Comparison of ENCODE assay signal across 9 mouse cellular contexts in the genomic region with DNA sequence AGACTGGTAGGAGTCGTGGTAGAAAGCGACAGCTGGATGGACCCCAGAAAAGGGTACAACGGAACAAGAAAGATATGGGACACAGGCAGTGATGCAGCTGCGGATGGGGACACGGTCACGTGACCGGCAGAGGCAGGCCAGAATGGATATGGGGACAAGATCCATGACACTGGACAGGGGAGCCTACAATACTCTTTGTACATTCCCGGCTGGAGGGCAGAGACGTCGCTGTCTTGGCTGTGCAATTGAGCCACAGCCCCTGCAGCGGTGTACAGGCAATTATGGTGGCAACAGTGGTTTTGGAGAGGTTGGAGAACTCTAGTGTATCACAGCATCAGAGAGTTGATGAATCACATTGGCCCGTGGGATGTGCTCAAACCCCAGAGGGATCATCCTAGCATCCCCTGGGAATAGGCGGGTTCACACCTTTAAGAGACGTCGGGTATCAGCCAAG. TPM values are rescaled to one million over a fixed set of nuclear protein-coding genes. Genes with fewer than 3 reads are reported as not detected.
A peak's percentile ranks its signal among the peaks of the same experiment; 100 is the strongest.
DNase-seq lines count a peak whose midpoint lies in the region; ATAC-seq and TF ChIP-seq lines count a peak whose summit lies in the region.
"Had no signal": no experiment of that assay in that cellular context is flagged by ENCODE, and none has a peak within 500 bp of the region (broad histone marks: within the 10 kb centered on the region; RNA-seq: fewer than 3 reads in every experiment).

No protein-coding gene starts in this region.

- no peaks in the 10 kb centered on the region for H3K79me3 ChIP-seq in C2C12 (ENCODE audit: low read depth)

- peak overlapping the region; percentile 66 for H3K27ac ChIP-seq in embryonic facial prominence, embryonic 12.5 days
- H3K27ac ChIP-seq in hindbrain, embryonic 11.5 days (ENCODE audit: low read depth, low read length): peak overlapping the region; percentile 65
- peak overlapping the region; percentile 17 for H3K27ac ChIP-seq in liver, adult 2 months (replicated peaks; ENCODE audit: insufficient read depth, low read depth, low read length)
- H3K27ac ChIP-seq in midbrain, embryonic 16.5 days (ENCODE audit: low read length): peak overlapping the region; percentile 86

- 9% methylated on average over 15 of the region's 15 CpGs for WGBS in embryonic facial prominence, embryonic 12.5 days
- 6% methylated on average over 15 of the region's 15 CpGs for WGBS in hindbrain, embryonic 11.5 days
- 13% methylated on average over 15 of the region's 15 CpGs for WGBS in liver, adult 2 months
- 5% methylated on average over 15 of the region's 15 CpGs for WGBS in midbrain, embryonic 16.5 days

- TF ChIP-seq POLR2A in liver, adult 2 months (IDR thresholded peaks at IDR 0.05; ENCODE audit: extremely low read depth, insufficient read depth, low read length): 0 out of 2 replicates have a peak, but pooled peaks have one; percentile 4

- peak overlapping the region; percentile 18 for H3K4me3 ChIP-seq in C2C12 (ENCODE audit: insufficient read depth, poor library complexity, severe bottlenecking)
- peak overlapping the region; percentile 63 for H3K4me3 ChIP-seq in embryonic facial prominence, embryonic 12.5 days
- H3K4me3 ChIP-seq in hindbrain, embryonic 11.5 days (ENCODE audit: low read depth, low read length): peak overlapping the region; percentile 66
- peak overlapping the region; percentile 82; the same call in 1 of the 2 replicates for H3K4me3 ChIP-seq in liver, adult 2 months (ENCODE audit: insufficient read depth, low read depth, low read length)
- H3K4me3 ChIP-seq in midbrain, embryonic 16.5 days (ENCODE audit: low read depth, low read length): peak overlapping the region; percentile 79

- no peaks in the 10 kb centered on the region for H3K9me3 ChIP-seq in embryonic facial prominence, embryonic 12.5 days
- H3K9me3 ChIP-seq in hindbrain, embryonic 11.5 days (ENCODE audit: control insufficient read depth, low read length): no peaks in the 10 kb centered on the region
- H3K9me3 ChIP-seq in midbrain, embryonic 16.5 days (replicated peaks; ENCODE audit: control insufficient read depth, low read length, poor library complexity, severe bottlenecking): no peaks in the 10 kb centered on the region

- DNase-seq in cerebellum, adult 9-10 months: peak; percentile 69
- no peak for DNase-seq in cerebellum, adult 8-10 months
- no peak for DNase-seq in hindbrain, embryonic 11.5 days (ENCODE audit: low spot score)
- no peak for DNase-seq in liver, adult 2 months (ENCODE audit: extremely low read depth, low read depth, low spot score)
- no peak for DNase-seq in MN1 (ENCODE audit: low spot score)

- H3K79me2 ChIP-seq in C2C12 (ENCODE audit: control insufficient read depth, insufficient read depth): no peaks in the 10 kb centered on the region
- peaks cover 19% of the 10 kb centered on the region; the same call in 1 of the 2 replicates for H3K79me2 ChIP-seq in liver, adult 2 months (ENCODE audit: control insufficient read depth, insufficient read depth, low read length)

- TF ChIP-seq CTCF in C2C12 (IDR thresholded peaks at IDR 0.05; ENCODE audit: control insufficient read depth, insufficient read depth, insufficient read length): no peak
- no peak for TF ChIP-seq CTCF in liver, adult 2 months (IDR thresholded peaks at IDR 0.05; ENCODE audit: low read depth, low read length)

- peaks cover 70% of the 10 kb centered on the region for H3K4me1 ChIP-seq in embryonic facial prominence, embryonic 12.5 days
- peaks cover 26% of the 10 kb centered on the region for H3K4me1 ChIP-seq in hindbrain, embryonic 11.5 days (replicated peaks; ENCODE audit: control insufficient read depth, insufficient read depth, low read length)
- H3K4me1 ChIP-seq in liver, adult 2 months (ENCODE audit: control insufficient read depth, insufficient read depth, low read length): peaks cover 39% of the 10 kb centered on the region
- H3K4me1 ChIP-seq in midbrain, embryonic 16.5 days (ENCODE audit: control insufficient read depth, insufficient read depth, low read length): peaks cover 62% of the 10 kb centered on the region

- ATAC-seq in embryonic facial prominence, embryonic 12.5 days (ENCODE audit: insufficient number of reproducible peaks, insufficient read depth, low FRiP score, low TSS enrichment): 0 out of 2 replicates have a peak, but pooled peaks have one; percentile 0
- peak; percentile 31 for ATAC-seq in hindbrain, embryonic 11.5 days (ENCODE audit: low FRiP score)
- ATAC-seq in midbrain, embryonic 16.5 days: peak; percentile 41

- peak overlapping the region; percentile 92 for H3K4me2 ChIP-seq in embryonic facial prominence, embryonic 12.5 days (replicated peaks)
- H3K4me2 ChIP-seq in hindbrain, embryonic 11.5 days (replicated peaks; ENCODE audit: low read depth, low read length): peak overlapping the region; percentile 91
- peak overlapping the region; percentile 95 for H3K4me2 ChIP-seq in midbrain, embryonic 16.5 days (ENCODE audit: low read length)

- peak overlapping the region; percentile 61 for H3ac ChIP-seq in C2C12 (ENCODE audit: control insufficient read depth, insufficient read length, low read depth)

- peak overlapping the region; percentile 86; the same call in 1 of the 2 replicates for H3K9ac ChIP-seq in embryonic facial prominence, embryonic 12.5 days
- H3K9ac ChIP-seq in hindbrain, embryonic 11.5 days (ENCODE audit: low read depth, low read length): peak overlapping the region; percentile 73
- H3K9ac ChIP-seq in liver, adult 2 months (ENCODE audit: low read depth, low read length): peak overlapping the region; percentile 95
- H3K9ac ChIP-seq in midbrain, embryonic 16.5 days (ENCODE audit: low read depth, low read length): peak overlapping the region; percentile 93

- H3K36me3 ChIP-seq in C2C12 (ENCODE audit: control insufficient read depth, insufficient read depth): no peaks in the 10 kb centered on the region
- no peaks in the 10 kb centered on the region for H3K36me3 ChIP-seq in embryonic facial prominence, embryonic 12.5 days
- no peaks in the 10 kb centered on the region for H3K36me3 ChIP-seq in hindbrain, embryonic 11.5 days (ENCODE audit: control insufficient read depth, insufficient read depth, low read length)
- no peaks in the 10 kb centered on the region for H3K36me3 ChIP-seq in liver, adult 2 months (ENCODE audit: control insufficient read depth, insufficient read depth, low read length)
- H3K36me3 ChIP-seq in midbrain, embryonic 16.5 days (ENCODE audit: control insufficient read depth, insufficient read depth, low read length): no peaks in the 10 kb centered on the region

- no peaks in the 10 kb centered on the region for H3K27me3 ChIP-seq in C2C12 (ENCODE audit: control insufficient read depth, insufficient read depth, insufficient read length)
- H3K27me3 ChIP-seq in embryonic facial prominence, embryonic 12.5 days: no peaks in the 10 kb centered on the region
- H3K27me3 ChIP-seq in hindbrain, embryonic 11.5 days (ENCODE audit: control insufficient read depth, insufficient read depth, low read length): peaks cover 19% of the 10 kb centered on the region
- H3K27me3 ChIP-seq in liver, adult 2 months (ENCODE audit: control insufficient read depth, insufficient read depth, low read length): no peaks in the 10 kb centered on the region
- H3K27me3 ChIP-seq in midbrain, embryonic 16.5 days (ENCODE audit: control insufficient read depth, insufficient read depth, low read depth, low read length): no peaks in the 10 kb centered on the region; the same call in 1 of the 2 replicates

TF ChIP-seq in C2C12, 6 proteins besides CTCF, POLR2A, EP300 and RAD21 (continues in another document):
- TF ChIP-seq USF1 (IDR thresholded peaks at IDR 0.05; ENCODE audit: low read depth) (peak; percentile 95), MYOG (IDR thresholded peaks at IDR 0.05; ENCODE audit: control insufficient read depth, extremely low read depth, insufficient read length) (no peak), FOSL1 (IDR thresholded peaks at IDR 0.05; ENCODE audit: insufficient read depth, low read length, poor library complexity, severe bottlenecking) (no peak)

RNA-seq across cellular contexts. Expression of a gene that starts 0.6 kb away (rescaled TPM):
- polyA plus RNA-seq in C2C12 (2012; fragmentation: generic; extraction: Trizol): 3.8 TPM
- polyA plus RNA-seq in embryonic facial prominence, embryonic 12.5 days (2016; fragmentation: Nextera tagmentation; extraction: Ambion mirVana): 8.7 and 8.9 TPM in 2 replicates
- 6.2 and 6.3 TPM in 2 replicates for polyA plus RNA-seq in hindbrain, embryonic 11.5 days (2014; fragmentation: Nextera tagmentation; extraction: Ambion mirVana)
- 13.3 and 22.2 TPM in 2 replicates for total RNA-seq in liver, adult 2 months (2014; rRNA removed)
- polyA plus RNA-seq in liver, adult 2 months (2012; rRNA removed): 23.6 and 31.5 TPM in 2 replicates
- polyA plus RNA-seq in midbrain, embryonic 16.5 days (2015; fragmentation: Nextera tagmentation; extraction: Ambion mirVana): 30.6 and 30.8 TPM in 2 replicates

RNA-seq across cellular contexts. Expression of a gene that starts 3.4 kb away (rescaled TPM):
- polyA plus RNA-seq in C2C12 (2012; fragmentation: generic; extraction: Trizol): 0.26 TPM
- polyA plus RNA-seq in embryonic facial prominence, embryonic 12.5 days (2016; fragmentation: Nextera tagmentation; extraction: Ambion mirVana): 20.2 and 20.3 TPM in 2 replicates
- polyA plus RNA-seq in hindbrain, embryonic 11.5 days (2014; fragmentation: Nextera tagmentation; extraction: Ambion mirVana): 4.4 and 5.0 TPM in 2 replicates
- 2.3 and 2.8 TPM in 2 replicates for total RNA-seq in liver, adult 2 months (2014; rRNA removed)
- 7.4 and 7.8 TPM in 2 replicates for polyA plus RNA-seq in liver, adult 2 months (2012; rRNA removed)
- 3.9 and 4.4 TPM in 2 replicates for polyA plus RNA-seq in midbrain, embryonic 16.5 days (2015; fragmentation: Nextera tagmentation; extraction: Ambion mirVana)
- total RNA-seq: neutrophil, adult 5-6 weeks had no signal

RNA-seq across cellular contexts. Expression of a gene that starts 14.7 kb away (rescaled TPM):
- polyA plus RNA-seq in C2C12 (2012; fragmentation: generic; extraction: Trizol): 13.2 TPM
- polyA plus RNA-seq in embryonic facial prominence, embryonic 12.5 days (2016; fragmentation: Nextera tagmentation; extraction: Ambion mirVana): 16.2 and 16.5 TPM in 2 replicates
- 16.2 and 17.8 TPM in 2 replicates for polyA plus RNA-seq in hindbrain, embryonic 11.5 days (2014; fragmentation: Nextera tagmentation; extraction: Ambion mirVana)
- total RNA-seq in liver, adult 2 months (2014; rRNA removed): 44.1 and 53.2 TPM in 2 replicates
- polyA plus RNA-seq in liver, adult 2 months (2012; rRNA removed): 61.4 and 78.0 TPM in 2 replicates
- polyA plus RNA-seq in midbrain, embryonic 16.5 days (2015; fragmentation: Nextera tagmentation; extraction: Ambion mirVana): 9.2 and 9.5 TPM in 2 replicates

RNA-seq across cellular contexts. Expression of a gene that starts 36.4 kb away (rescaled TPM):
- polyA plus RNA-seq in C2C12 (2012; fragmentation: generic; extraction: Trizol): 377 TPM
- 445 and 455 TPM in 2 replicates for polyA plus RNA-seq in embryonic facial prominence, embryonic 12.5 days (2016; fragmentation: Nextera tagmentation; extraction: Ambion mirVana)
- polyA plus RNA-seq in hindbrain, embryonic 11.5 days (2014; fragmentation: Nextera tagmentation; extraction: Ambion mirVana): 499 and 514 TPM in 2 replicates
- total RNA-seq in liver, adult 2 months (2014; rRNA removed): 40.0 and 68.4 TPM in 2 replicates
- polyA plus RNA-seq in liver, adult 2 months (2012; rRNA removed): 625 and 644 TPM in 2 replicates
- 1,371 and 1,629 TPM in 2 replicates for polyA plus RNA-seq in midbrain, embryonic 16.5 days (2015; fragmentation: Nextera tagmentation; extraction: Ambion mirVana)

RNA-seq across cellular contexts. Expression of a gene that starts 42.4 kb away (rescaled TPM):
- 41.9 TPM for polyA plus RNA-seq in C2C12 (2012; fragmentation: generic; extraction: Trizol)
- polyA plus RNA-seq in embryonic facial prominence, embryonic 12.5 days (2016; fragmentation: Nextera tagmentation; extraction: Ambion mirVana): 40.9 and 42.7 TPM in 2 replicates
- polyA plus RNA-seq in hindbrain, embryonic 11.5 days (2014; fragmentation: Nextera tagmentation; extraction: Ambion mirVana): 31.1 and 33.1 TPM in 2 replicates
- total RNA-seq in liver, adult 2 months (2014; rRNA removed): 19.3 and 23.8 TPM in 2 replicates
- polyA plus RNA-seq in liver, adult 2 months (2012; rRNA removed): 26.7 and 35.4 TPM in 2 replicates
- 31.1 and 31.6 TPM in 2 replicates for polyA plus RNA-seq in midbrain, embryonic 16.5 days (2015; fragmentation: Nextera tagmentation; extraction: Ambion mirVana)

Comparison
In these comparisons a context has a peak if more than half of its experiments do, and no peak if none do; other contexts are left out.
1. H3K4me3 ChIP-seq: peak in every context shown above with its lines; median percentile 82 in liver, adult 2 months; 79 in midbrain, embryonic 16.5 days; 66 in hindbrain, embryonic 11.5 days; 63 in embryonic facial prominence, embryonic 12.5 days; 18 in C2C12.
2. H3K27ac ChIP-seq: peak in every context shown above with its lines; median percentile 86 in midbrain, embryonic 16.5 days; 66 in embryonic facial prominence, embryonic 12.5 days; 65 in hindbrain, embryonic 11.5 days; 17 in liver, adult 2 months.